Mouse (Mus musculus) CD8-positive naive resting alpha-beta T cell, adult 2 months (primary cell): ENCODE results near the gene Naa40.
A peak's percentile ranks its signal among the peaks of the same experiment; 100 is the strongest.

ENCODE experiments used
- DNase-seq, 2 experiments: peaks; one replicate each; pipeline ENCODE4 v3.0.0; 2022; ENCODE audit warnings: low read depth in 2 of 2, low spot score in 2 of 2

The Naa40 gene

DNA sequence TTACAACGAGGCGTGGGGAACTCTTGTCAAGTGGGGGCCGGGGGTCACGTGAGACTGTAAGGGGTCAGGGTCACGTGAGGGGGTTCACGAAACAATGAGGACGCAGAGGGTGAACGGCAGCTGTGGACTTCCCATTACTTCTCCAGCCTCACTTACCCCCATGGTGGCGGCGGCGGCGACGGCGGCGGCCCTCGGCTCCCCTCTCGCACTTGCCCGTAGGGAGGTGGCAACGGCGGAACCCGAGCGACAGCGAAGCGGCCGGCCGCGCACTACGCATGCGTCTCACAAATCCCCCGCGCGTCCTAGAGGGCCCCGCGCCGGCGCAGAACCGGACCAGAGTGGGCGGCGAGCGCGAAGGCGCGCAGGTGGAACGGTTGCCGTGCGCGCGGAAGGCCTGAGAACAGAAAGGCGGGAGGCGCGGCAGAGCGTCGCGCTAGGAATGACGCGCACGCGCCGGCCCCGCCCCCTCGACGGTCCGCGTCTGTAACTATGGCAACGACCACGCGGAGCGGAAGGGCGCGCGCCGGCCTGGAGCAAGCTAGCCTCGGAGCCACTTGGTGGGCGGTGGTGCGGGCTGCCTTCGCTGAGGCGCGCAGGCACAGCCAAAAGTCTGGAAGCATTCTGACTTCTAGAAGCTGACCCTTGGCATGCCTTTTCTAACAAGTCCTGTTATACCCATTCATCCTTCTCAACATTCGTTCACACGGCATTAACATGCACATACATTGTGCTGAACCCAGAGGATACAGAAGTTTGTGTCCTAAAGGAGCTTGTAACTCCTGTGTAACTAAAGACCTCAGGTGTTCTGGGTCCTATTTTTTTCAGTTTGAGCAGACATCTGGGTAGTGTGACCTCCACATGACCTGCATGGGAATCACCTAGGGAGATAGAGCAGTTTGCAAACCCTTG is at the start of gene Naa40:
Gene Naa40, minus strand, starts transcription at position 402 of the 909 bp plus-strand sequence.
- DNase-seq = peak; percentile 90 to 93

DNA sequence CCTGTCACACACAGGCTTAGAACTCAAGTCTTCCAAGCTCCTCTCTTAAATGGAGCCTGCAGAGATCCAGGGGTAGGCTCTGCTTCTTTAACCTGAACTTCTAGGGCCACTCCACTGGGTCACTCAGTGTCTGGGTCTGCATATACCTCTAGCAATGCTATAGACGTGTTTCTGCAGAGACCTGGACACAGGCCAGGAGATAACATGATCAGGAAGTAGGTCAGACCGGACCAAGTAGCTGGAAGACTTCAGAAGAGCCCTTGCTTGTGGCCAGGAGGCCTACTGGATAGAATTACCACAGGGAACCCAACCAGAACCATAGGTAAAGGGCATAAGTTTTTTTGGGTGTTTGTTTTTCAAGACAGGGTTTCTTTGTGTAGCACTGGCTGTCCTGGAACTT is 48.8 kb upstream of the Naa40 start:
- DNase-seq = no peak

DNA sequence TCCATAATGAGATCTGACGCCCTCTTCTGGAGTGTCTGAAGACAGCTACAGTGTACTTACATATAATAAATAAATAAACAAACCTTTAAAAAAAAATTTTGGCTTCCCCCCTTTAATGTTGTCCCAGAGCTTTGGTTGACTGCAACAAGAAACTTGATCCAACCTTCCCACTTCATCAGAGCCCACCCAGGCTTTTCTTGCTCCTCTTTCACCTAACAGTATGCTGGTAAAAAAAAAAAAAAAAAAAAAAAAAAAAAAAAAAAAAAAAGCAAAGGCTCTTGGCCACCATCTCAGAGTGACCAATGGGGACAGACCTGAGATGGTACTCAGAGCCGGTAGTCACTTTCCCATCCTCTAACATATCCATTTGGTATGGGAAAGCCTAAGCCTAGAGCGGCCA is 47.3 kb upstream of the Naa40 start:
- no peak for DNase-seq

DNA sequence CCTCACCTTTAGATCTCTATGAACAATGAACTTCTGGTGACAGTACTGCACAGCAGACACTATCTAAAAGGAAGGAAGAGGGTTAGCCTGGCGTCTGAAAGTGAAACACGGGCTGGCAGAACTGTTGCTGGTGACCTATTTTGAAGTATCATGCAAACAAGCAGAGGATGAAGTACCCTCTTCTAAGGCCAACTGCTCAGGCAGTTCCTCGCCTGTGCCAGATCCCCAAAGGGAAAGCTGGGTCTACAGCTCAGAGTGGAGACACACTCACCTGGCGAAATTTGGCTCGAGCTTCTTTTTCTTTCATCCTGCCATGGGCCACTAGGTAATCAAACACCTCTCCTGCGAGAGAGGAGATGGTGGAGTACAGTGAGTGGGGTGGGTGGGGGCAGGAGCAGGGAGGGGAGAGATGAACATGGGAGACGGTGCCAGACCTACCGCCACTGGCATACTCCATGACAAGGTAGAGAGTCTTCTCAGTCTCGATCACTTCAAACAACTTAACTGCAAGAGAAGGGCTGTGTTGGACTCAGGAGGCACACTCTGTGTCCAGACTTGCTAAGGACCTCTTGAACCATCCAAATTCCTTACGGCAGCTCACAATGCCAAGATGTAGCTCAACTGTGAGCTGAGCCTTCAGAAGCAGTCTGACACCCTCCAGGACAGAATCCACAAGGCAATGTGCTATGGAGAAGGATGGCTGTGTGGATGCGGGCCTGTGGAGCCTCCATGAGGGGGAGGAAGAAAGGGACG is 45.8 kb upstream of the Naa40 start:
- no peak for DNase-seq

DNA sequence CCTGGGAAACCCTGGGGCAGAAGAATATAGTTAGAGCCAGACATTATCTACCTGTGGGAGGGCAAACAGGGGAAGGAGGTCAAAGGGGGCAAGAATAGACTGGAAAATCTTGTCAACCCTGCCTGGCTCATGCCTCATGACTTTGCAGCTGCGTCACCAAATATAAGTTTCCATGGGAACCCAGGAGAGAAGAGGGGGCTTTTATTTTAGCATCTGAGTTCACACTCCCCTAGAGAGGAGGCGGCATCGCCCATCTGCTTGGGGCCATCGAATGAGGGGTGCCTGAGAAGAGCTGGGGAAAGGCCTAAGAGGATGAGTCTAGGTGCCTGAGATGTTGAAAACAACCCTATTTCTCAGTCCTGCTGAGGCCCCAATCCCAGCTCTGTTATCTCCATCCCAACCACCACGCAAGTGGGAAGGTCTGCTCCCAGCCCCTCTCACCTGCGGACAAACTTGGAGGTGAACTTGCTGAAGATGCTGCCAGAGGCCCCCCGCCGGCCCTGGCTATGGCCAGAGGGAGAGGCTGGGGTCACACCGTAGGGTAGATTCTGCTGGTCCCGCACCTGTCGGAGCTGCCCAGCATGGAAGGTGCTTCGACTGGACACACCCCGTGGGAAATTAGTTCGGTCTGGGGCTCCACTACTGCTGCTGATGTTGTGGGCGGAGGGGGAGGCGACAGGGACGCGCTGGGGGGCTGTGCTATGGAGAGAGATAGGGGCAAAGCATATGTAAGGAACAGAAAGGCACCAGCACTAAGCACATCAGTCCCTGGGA is 39.8 kb upstream of the Naa40 start:
- no peak for DNase-seq

DNA sequence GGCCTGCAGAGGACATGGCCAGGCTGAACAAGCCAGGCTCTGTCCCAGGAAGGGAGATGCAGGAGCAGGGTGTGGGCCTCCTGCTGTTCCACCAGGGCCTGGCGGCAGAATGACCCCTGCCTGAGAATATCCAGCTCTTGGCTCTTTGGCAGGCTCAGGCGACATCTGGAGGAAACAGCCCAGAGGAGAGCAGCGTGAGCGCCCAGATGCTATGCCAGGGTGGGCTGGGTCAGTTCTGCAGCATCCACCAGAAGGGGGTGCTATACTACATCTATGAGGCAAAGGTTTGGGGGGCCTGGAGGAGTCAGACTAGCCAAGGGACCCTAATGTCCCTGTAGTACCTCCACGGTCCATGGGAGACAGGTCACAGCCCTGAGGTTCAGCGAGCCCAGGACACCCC is 38.1 kb upstream of the Naa40 start:
- peak; percentile 44 to 63 for DNase-seq

DNA sequence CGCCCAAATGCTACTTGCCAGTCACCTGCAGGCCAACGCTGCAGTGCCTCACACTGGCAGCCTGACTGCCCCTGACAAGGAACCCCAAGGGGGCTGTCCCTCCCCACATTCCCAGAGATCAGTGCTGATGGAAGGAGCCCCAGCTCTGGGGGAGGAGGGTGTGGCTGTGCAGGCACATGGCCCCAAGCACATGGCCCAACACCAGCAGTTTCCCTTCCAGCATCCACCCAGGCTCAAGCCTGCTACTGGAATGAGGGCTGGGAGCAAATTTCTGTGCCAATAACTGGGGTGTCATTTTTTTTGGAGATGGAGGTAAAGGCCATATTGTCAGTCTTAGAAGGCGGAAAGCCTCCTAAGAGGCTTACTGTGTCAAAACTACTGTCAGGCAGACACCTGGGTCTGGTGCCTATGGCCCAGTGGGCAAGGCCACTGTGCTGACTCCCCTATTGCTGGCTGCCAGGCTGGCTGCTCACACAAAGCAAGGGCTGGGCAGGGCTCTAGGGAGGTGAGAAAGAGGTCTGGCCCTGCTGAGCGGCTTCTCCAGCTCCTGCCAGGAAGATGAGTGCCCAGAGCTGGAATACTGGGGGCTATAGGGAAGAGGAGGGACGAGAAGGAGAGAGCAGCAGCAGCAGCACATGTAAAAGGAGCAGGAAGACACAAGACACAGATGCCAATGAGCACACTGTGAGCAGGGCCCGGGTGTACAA is 37.4 kb upstream of the Naa40 start:
- no peak for DNase-seq

DNA sequence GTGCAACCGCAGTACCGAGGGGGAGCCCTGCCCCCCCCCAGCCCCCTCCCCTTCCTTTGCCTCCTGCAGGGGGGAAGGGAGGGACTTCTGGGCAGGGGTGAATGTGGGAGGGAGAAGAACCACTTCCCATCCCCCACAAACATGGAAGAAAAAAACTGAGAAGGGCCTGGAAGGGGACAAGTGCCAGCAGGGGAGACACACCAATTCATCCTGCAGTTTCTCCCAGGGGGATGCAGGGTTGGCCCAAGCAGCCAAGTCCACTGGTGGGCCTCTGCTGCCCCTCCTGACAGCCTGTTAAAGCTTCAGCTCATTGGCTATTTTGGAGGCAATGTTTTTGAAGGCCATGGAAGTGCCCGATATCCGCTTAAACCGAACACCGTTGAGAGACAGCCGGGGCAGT is 35.8 kb upstream of the Naa40 start:
- DNase-seq = no peak

DNA sequence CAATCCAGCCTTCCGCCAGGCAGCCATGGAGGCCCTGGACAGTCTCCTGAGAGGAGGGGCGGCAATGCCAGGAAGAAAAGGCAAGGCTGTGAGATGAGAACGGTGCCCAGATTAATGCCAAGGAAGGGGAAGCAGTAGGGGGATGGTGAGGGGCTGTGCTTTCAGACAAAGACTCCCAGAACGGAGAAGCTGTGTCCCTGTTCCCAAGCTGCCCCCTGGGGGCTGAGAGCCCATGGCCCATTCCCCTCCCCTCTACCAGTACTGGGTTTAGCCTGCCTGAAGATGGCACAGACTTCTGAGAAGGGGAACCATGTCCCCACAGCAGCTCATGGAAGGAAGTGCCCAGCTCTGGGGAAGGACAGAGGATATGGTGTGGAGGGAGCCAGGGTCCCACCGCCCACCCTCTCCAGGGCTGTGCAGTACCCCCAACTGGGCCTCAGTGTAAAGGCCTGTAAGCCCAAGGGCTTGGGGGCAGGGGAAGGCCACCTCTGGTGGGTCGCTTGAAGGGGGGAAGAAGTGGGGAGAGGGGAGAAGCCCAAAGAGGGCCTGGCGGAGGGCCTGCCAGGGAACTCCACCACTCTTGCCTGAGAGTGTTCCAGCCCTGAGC is 35.2 kb upstream of the Naa40 start:
- DNase-seq = no peak

DNA sequence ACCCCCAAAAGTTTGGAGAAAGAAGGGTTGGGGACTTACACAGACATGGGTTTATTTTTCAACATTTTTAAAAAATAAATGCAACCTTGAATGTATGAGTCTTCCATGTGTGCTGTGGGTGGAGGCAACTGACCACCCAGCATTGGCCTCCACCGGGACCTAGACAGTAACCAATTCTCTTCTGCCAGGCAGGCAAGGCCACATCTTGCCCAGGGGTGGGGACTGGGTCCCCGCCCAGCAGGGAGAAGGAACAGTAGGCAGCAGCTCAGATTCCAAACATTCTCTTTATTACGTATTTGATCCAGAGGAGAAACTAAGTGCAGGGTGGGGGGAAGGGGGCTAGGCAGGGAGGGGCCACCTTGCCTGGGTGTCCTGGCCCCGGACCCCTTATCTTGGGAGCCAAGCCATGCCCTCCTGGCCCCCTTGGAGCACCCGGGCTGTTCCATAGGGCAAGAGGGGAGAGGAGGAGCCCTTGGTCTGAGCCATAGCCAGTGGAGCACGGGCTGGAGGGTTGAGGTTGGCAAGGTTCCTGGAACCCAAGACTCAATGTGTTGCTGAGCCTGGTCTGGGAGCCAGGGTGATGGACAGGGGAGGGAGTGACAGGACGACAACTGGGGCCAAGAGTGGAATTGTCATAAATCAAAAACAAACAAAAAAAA is 34.3 kb upstream of the Naa40 start:
- DNase-seq = no peak

DNA sequence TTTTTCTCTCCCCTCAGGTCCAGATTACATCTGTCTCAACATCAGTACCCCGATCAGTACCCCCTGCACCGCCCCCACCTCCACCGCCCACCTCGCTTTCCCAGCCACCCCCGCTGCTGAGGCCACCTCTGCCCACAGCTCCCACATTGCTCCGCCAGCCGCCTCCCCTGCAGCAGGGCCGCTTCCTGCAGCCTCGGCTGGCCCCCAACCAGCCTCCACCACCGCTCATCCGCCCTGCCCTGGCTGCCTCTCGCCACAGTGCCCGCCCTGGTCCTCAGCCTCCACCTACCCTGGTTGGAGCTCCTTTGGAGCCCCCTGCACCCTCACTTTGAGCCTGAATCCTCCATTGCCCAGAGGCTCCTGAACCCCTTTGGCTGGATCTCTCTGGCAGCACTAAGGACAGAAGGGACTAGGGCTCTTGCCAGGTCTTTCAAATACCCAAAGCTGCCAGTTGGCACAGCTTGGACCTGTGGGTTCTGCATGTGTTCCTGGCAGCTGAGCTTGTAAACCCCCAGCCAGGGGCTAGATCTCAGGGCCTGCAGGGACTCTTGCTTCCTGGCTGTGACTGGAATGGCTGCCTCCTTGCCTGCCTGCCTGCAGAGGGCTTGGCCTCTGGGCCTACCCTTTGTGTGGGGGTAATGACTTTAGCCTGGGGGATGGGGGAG is 33.5 kb upstream of the Naa40 start:
- DNase-seq = no peak

DNA sequence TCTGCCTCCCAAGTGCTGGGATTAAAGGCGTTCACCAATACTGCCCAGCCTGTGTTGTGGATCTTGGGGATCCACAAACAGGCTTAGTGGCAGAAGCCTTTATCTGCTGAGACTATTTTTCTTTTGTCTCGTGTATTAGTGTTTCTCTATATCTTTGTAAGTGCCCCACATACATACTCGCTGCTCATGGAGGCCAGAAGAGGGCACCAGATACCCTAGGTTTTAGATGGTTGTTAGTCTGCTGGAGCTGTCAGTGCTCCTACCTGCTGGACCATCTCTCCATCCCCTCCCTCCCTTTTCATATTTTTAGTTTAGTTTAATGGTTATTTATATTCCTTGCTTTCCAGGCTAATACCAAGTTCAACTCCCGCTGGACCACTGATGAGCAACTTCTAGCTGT is 32.5 kb upstream of the Naa40 start:
- DNase-seq = no peak

DNA sequence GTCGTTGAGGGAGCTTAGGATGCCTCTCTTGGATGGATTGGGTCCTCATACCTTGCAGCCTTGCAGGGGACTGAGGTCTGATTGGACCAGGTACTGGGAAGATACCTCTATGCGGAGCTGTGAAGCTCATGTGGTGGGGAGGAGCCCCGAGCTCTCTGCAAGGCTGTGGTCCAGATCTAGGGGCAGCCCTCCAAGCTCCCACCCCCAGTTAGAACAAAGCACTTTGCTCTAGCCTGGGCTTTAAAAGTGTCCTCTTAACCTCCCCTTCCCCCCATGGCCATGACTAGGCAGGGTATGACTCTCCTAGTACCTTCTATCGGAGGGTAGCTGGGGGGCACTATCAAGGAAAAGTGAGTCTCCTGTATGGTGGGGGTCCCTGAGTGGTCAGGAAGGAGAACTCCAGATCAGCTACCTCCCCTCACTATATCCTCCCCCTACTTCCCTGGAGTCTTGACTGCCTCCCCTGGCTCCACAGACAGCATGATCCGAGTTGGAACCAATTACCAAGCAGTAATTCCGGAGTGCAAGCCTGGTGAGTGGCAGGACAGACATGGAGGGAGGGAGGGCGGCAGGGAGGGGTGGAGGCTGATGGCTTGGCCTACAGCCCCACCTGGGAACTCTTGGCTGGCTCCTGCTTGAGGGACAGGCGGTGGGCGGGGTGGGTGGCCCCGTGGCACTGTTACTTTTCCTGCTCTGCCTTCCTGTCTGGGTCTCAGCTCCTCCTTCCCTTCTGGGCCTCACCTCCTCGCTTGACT is 28.5 kb upstream of the Naa40 start:
- DNase-seq = no peak

DNA sequence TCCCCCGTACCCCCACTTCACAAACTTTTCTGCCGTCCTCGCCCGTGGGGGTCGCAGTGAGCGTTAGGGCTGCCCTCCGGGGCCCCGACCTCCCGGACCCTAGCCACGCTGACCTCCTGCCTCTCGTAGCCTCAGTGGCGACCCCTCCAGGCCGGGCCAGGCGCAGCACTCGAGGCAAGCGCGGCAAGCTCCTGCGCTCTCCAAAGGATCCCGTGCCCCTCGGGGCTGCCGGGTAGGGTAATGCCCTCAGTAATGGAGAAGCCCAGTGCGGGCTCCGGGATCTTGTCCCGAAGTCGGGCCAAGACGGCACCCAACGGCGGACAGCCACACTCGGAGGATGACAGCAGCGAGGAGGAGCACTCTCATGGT is 27.7 kb upstream of the Naa40 start:
- peak; percentile 53 to 76 for DNase-seq

DNA sequence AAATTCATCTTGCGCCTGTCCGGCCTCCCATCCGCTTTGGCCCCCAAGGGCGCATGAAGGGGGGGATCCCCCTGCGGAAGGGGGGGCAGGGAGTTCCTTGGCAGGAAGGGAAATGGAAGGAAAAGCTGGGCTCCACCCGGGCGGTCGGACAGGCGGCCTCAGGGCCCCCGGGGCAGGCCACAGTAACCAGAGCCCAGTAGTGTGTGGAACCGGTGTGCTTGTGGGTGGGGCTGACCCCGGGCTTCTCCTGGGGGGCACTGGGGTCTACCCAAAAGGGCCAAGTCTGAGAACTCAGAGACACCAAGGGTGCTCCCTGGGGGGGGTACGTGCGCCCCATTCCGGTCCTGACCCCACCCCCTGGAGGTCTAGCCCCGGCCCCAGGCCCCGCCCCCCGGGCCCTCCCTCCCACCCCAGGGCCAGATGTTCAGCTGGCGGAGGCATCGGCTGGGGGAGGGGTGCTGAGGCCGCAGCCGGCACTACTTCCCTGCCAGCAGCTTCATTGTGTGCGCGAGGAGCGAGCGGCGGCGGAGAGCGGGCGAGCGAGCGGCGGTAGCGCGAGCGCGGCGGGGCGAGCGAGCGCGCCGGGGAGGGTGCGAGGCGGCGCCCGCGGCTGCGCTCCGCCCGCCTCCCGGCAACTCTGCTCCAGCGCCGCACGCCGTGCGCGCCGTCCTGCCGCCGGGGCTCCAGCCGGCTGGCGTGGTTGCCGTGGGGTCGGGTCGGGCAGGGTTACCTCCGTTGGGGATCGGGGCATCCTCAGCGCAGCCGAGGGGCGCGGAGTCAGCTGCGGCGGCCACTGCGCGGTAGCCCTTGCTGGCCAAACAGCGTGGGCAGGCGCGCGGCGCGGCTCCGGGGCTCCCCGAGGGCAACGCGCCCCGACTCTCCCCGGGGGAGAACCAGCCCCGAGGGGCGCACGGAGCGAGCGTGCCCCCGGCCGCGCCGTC is 27.1 kb upstream of the Naa40 start:
- peak in 1 of 2 experiments; percentile 59 for DNase-seq

DNA sequence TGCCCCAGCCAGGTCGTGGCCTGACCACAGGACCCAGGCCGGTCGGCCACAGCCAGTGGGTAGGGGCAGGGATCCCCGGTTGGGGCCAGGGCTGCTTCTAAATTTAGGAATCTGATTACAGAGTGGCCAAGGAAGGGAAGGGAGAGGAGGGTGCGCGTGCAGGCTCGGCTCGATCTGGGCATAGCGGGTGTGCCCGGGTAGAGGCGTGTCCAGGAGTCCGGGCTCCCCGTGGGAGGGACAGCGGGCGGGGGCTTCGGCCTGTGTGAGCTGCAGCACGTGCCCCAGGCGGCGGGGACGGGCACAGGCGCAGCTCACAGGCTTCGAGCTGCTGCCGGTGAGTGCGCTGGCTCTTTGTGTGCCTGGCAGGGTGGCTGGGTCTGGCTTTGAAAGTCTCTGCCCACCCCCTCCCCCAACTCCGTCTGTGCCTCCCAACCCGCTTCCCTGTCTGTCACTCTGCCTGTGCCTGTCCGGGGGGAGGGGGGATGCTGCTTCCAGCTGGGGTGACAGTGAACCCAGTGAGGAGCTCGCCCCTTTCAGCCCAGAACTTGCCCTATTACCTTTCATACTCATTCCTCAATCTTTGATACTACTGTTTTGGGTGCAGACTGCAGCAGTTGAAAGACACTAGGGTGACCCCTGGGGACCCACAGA is 26.2 kb upstream of the Naa40 start, which contains the start of gene Rcor2:
Gene Rcor2, plus strand, starts transcription at position 235 of the 651 bp plus-strand sequence.
- no peak for DNase-seq

DNA sequence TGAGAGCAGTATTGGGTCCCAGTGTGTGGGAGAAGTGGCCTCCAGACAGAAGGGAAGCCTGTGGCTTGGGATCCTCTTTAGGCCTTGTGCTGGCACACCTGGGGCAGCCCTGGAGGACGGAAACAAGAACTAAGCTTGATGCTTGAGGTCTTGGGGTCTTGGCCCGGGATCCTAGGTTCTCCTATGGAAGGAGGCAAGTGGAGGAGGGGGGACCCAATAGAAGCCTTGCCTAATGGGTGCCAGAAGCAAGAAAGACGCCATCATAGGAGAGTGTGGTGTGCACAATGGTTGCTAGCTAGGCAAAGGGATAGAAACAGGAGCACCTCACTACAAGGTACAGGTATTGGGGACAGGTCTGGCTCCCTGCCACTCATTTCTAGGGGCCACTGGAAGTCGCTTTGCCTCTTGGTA is 25.4 kb upstream of the Naa40 start:
- no peak for DNase-seq
